Mouse (Mus musculus) myocyte (in vitro differentiated cells): ENCODE results near the gene Smim22.

Experiments used
- CEBPB ChIP-seq: IDR thresholded peaks from 2 replicates; pipeline ENCODE4 v1.6.1; 2011; ENCODE audit warnings: mild to moderate bottlenecking, moderate library complexity; ENCODE audit not compliant: poor library complexity, insufficient read depth, severe bottlenecking
- E2F4 ChIP-seq: IDR thresholded peaks from one replicate; pipeline ENCODE4 v1.6.1; 2011; ENCODE audit warnings: mild to moderate bottlenecking, control low read depth, moderate library complexity; ENCODE audit not compliant: insufficient read depth
- MAX ChIP-seq: IDR thresholded peaks from one replicate; pipeline ENCODE4 v1.6.1; 2011; ENCODE audit warnings: low read depth, mild to moderate bottlenecking, control low read depth
- MYOD1 ChIP-seq, 3 experiments: IDR thresholded peaks; one replicate each; pipeline ENCODE4 v1.6.1; 2011; ENCODE audit warnings: control low read depth in 2 of 3, low read depth in 2 of 3, mild to moderate bottlenecking in 2 of 3, moderate library complexity in 1 of 3; ENCODE audit not compliant: insufficient read length in 2 of 3, control insufficient read depth in 1 of 3
- MYOG ChIP-seq, 3 experiments: IDR thresholded peaks; one replicate each; pipeline ENCODE4 v1.6.1; 2011; ENCODE audit warnings: control low read depth in 2 of 3, low read depth in 2 of 3, mild to moderate bottlenecking in 2 of 3; ENCODE audit not compliant: insufficient read length in 2 of 3, control insufficient read depth in 1 of 3, insufficient read depth in 1 of 3
- POLR2A ChIP-seq: IDR thresholded peaks from one replicate; pipeline ENCODE4 v1.6.1; 2011; ENCODE audit warnings: low read depth, mild to moderate bottlenecking, control low read depth, moderate library complexity; ENCODE audit not compliant: insufficient read length
- POLR2AphosphoS2 ChIP-seq: IDR thresholded peaks from one replicate; pipeline ENCODE4 v1.6.1; 2011; ENCODE audit warnings: low read depth, control low read depth; ENCODE audit not compliant: insufficient read length
- REST ChIP-seq: IDR thresholded peaks from one replicate; pipeline ENCODE4 v1.6.1; 2011; ENCODE audit warnings: mild to moderate bottlenecking, control low read depth, moderate library complexity; ENCODE audit not compliant: insufficient read depth, insufficient read length
- SRF ChIP-seq: IDR thresholded peaks from one replicate; pipeline ENCODE4 v1.6.1; 2011; ENCODE audit warnings: low read depth; ENCODE audit not compliant: control insufficient read depth, insufficient read length
- TCF12 ChIP-seq: IDR thresholded peaks from one replicate; pipeline ENCODE4 v1.6.1; 2011; ENCODE audit warnings: mild to moderate bottlenecking, control low read depth; ENCODE audit not compliant: poor library complexity, insufficient read depth, severe bottlenecking
- TCF3 ChIP-seq: IDR thresholded peaks from one replicate; pipeline ENCODE4 v1.6.1; 2011; ENCODE audit warnings: low read depth, control low read depth; ENCODE audit not compliant: insufficient read length
- USF1 ChIP-seq: IDR thresholded peaks from one replicate; pipeline ENCODE4 v1.6.1; 2011; ENCODE audit warnings: low read depth, mild to moderate bottlenecking, control low read depth, moderate library complexity

GRCm38 (mm10) chr16:4974521-4974920 is 32.6 kb upstream of the Smim22 start:
- TF ChIP-seq POLR2A (no peak), USF1 (no peak), MAX (no peak), E2F4 (no peak), REST (no peak), TCF12 (no peak), MYOG (IDR thresholded peaks at IDR 0.05; ENCODE audit: control insufficient read depth in 1 of 3, insufficient read depth in 1 of 3, insufficient read length in 2 of 3, low read depth in 2 of 3) (no peak), MYOD1 (IDR thresholded peaks at IDR 0.05; ENCODE audit: control insufficient read depth in 1 of 3, insufficient read length in 2 of 3, low read depth in 2 of 3) (no peak), POLR2AphosphoS2 (no peak), CEBPB (no peak), TCF3 (no peak), SRF (no peak)
